Mouse (Mus musculus) small intestine, adult 2 months (tissue): ENCODE measurements at regions not wholly inside any gene's neighbourhood (a gene's known extent, or its start where the extent isn't known, plus 50 kb on each side); places are given as distances from the start of the nearest gene placed in this dataset.

ENCODE experiments used
- CTCF ChIP-seq: fragments of 200-500 bp; IDR thresholded peaks from 2 replicates; pipeline ENCODE4 v1.5.1; 2012; ENCODE audit warnings: low read depth, mild to moderate bottlenecking, control low read depth, inconsistent platforms, low read length, moderate library complexity, mixed read lengths; ENCODE audit not compliant: insufficient replicate concordance, insufficient read length; ENCODE audit errors: extremely low read depth
- POLR2A ChIP-seq: fragments of 200-500 bp; IDR thresholded peaks from 2 replicates; pipeline ENCODE4 v1.6.1; 2012; ENCODE audit warnings: low read depth, mild to moderate bottlenecking, control low read depth, inconsistent platforms, low read length, moderate library complexity

DNA sequence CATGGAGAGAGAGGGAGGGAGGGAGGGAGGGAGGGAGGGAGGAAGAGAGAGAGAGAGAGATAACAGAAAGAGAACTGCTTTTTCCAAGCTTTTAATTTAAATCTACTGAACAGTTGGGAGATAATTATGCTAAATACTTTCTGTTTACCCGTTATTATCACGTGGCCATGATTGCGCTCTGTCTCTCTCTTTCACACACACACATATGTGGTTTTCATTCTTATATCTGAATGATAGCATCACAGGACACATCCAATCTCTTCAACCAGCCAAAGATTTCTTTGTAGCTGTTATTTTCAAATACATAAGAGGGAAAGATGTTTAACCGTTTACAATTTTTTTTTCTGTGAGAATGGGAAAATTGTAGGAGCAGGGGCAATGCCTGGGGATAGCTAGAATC is 627.1 kb downstream of the Pard3 start:
- no peak for TF ChIP-seq POLR2A
- TF ChIP-seq CTCF: no peak
